Mouse (Mus musculus): ENCODE data around the gene Eci1.

- TF ChIP-seq CTCF (conservative IDR thresholded peaks at IDR 0.05; ENCODE audit: insufficient read depth, insufficient read length, low read depth, low read length) (no peak), POLR2A (IDR thresholded peaks at IDR 0.05; ENCODE audit: low read depth, low read length) (no peak)
Measured at GRCm38 (mm10) chr17:24443409-24443808, 17.0 kb downstream of the Eci1 start.
